Mouse (Mus musculus): ENCODE data around the gene Plau. TPM values are rescaled to one million over a fixed set of nuclear protein-coding genes. Genes with fewer than 3 reads are reported as not detected.

Gene Plau
- polyA plus RNA-seq, 1 experiment: 0.73 TPM

DNA sequence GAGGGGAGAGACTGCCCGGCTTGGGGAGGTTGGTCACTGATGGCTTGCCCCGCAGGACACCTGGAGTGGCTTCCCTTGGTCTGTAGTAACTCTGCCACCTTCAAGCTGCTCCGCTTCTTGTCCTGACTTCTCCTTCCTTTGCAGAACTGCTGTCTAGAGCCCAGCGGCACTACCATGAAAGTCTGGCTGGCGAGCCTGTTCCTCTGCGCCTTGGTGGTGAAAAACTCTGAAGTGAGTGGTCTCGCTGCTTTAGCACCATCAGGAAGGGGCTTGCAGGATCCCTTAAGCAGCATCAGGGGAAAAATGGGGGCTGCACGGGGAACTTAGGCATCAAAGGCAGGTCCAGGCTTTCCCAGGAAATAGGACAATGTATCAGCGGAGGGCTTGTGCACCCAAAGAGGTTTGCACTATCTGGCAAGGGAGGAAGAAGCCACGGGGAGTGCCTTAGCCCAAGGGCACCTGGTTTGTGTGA, 481 bp downstream of the Plau start:
- Histone ChIP-seq H3K27ac (ENCODE audit: control insufficient read depth, insufficient read depth, low read depth, low read length) (no peak overlapping the region), H3K4me1 (ENCODE audit: control insufficient read depth, insufficient read depth, low read length) (peaks cover 5% of the 10 kb centered on the region), H3K4me3 (ENCODE audit: control insufficient read depth, low read depth, low read length) (peak overlapping the region; percentile 74), H3K36me3 (ENCODE audit: control insufficient read depth, insufficient read depth, low read length) (no peaks in the 10 kb centered on the region), H3K27me3 (ENCODE audit: control insufficient read depth, insufficient read depth, low read length) (no peaks in the 10 kb centered on the region)
- no peak for TF ChIP-seq CTCF (IDR thresholded peaks at IDR 0.05; ENCODE audit: control insufficient read depth, insufficient read depth, insufficient replicate concordance, low read depth, low read length)
- no peak for TF ChIP-seq POLR2A (IDR thresholded peaks at IDR 0.05; ENCODE audit: control insufficient read depth, low read depth, low read length)

DNA sequence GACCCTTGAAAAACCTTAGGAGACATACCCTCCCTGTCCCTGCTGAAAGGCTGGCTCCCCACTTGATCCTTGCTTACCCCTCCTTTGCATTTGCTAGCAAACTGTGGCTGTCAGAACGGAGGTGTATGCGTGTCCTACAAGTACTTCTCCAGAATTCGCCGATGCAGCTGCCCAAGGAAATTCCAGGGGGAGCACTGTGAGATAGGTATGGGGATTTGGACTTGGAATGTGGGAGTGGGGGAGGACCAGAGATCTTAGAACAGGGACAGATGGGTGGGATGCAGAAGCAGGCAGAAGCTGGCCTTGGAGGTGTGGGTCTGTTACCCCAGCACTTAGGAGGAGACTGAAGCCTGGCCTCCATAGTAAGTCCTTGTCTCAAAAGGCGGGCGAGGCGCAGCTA, 1.2 kb downstream of the Plau start:
- no peak overlapping the region for H3K27ac ChIP-seq (ENCODE audit: control insufficient read depth, insufficient read depth, low read depth, low read length)
- H3K27me3 ChIP-seq (ENCODE audit: control insufficient read depth, insufficient read depth, low read length): no peaks in the 10 kb centered on the region
- H3K36me3 ChIP-seq (ENCODE audit: control insufficient read depth, insufficient read depth, low read length): no peaks in the 10 kb centered on the region
- TF ChIP-seq CTCF (IDR thresholded peaks at IDR 0.05; ENCODE audit: control insufficient read depth, insufficient read depth, insufficient replicate concordance, low read depth, low read length) (no peak), POLR2A (IDR thresholded peaks at IDR 0.05; ENCODE audit: control insufficient read depth, low read depth, low read length) (no peak)
- H3K4me1 ChIP-seq (ENCODE audit: control insufficient read depth, insufficient read depth, low read length): peaks cover 5% of the 10 kb centered on the region
- no peak overlapping the region for H3K4me3 ChIP-seq (ENCODE audit: control insufficient read depth, low read depth, low read length)

DNA sequence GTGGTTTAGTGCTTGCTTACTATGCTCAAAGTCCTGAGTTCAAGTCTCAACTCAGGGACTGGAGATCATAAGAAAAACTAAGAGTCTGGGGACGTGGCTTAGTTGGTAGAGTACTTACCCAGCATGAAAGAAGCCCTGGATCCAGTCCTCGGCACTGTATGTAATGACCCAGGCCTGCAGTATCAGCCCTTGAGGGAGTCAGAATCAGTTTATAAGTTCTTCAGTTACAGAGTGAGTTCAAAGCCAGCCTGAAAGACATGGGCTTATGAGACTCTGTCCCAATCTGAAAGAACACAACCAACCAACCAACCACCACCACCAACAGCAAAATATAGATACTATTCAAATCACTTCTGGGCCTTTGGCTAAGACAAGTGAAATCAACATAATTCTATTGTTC, 5.1 kb downstream of the Plau start:
- Histone ChIP-seq H3K4me3 (ENCODE audit: control insufficient read depth, low read depth, low read length) (no peak overlapping the region), H3K4me1 (ENCODE audit: control insufficient read depth, insufficient read depth, low read length) (peaks cover 7% of the 10 kb centered on the region), H3K27me3 (ENCODE audit: control insufficient read depth, insufficient read depth, low read length) (no peaks in the 10 kb centered on the region), H3K27ac (ENCODE audit: control insufficient read depth, insufficient read depth, low read depth, low read length) (no peak overlapping the region), H3K36me3 (ENCODE audit: control insufficient read depth, insufficient read depth, low read length) (no peaks in the 10 kb centered on the region)
- TF ChIP-seq POLR2A (IDR thresholded peaks at IDR 0.05; ENCODE audit: control insufficient read depth, low read depth, low read length) (no peak), CTCF (IDR thresholded peaks at IDR 0.05; ENCODE audit: control insufficient read depth, insufficient read depth, insufficient replicate concordance, low read depth, low read length) (no peak)

DNA sequence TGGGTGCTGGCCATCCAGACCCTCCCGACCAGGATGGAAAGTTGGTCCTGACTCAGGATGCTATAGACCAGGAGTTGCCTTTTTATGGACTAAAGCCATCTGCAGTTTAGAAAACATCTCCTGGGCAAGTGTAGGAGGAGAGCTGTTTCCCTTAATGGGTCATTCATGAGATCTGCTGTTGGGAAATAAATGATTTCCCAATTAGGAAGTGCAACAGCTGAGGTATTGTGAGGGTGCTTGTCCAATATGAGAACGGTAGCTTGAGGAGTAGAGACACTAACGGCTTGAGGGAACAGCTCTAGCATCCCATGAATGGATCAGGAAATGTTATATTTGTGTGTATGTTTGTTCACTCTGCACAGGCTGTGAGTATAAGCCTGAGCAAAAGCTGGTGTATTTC, 6.2 kb downstream of the Plau start:
- Histone ChIP-seq H3K4me1 (ENCODE audit: control insufficient read depth, insufficient read depth, low read length) (peaks cover 2% of the 10 kb centered on the region; the same call in 1 of the 2 replicates), H3K4me3 (ENCODE audit: control insufficient read depth, low read depth, low read length) (no peak overlapping the region), H3K27ac (ENCODE audit: control insufficient read depth, insufficient read depth, low read depth, low read length) (no peak overlapping the region), H3K36me3 (ENCODE audit: control insufficient read depth, insufficient read depth, low read length) (no peaks in the 10 kb centered on the region), H3K27me3 (ENCODE audit: control insufficient read depth, insufficient read depth, low read length) (no peaks in the 10 kb centered on the region)
- TF ChIP-seq POLR2A (IDR thresholded peaks at IDR 0.05; ENCODE audit: control insufficient read depth, low read depth, low read length): no peak
- no peak for TF ChIP-seq CTCF (IDR thresholded peaks at IDR 0.05; ENCODE audit: control insufficient read depth, insufficient read depth, insufficient replicate concordance, low read depth, low read length)

DNA sequence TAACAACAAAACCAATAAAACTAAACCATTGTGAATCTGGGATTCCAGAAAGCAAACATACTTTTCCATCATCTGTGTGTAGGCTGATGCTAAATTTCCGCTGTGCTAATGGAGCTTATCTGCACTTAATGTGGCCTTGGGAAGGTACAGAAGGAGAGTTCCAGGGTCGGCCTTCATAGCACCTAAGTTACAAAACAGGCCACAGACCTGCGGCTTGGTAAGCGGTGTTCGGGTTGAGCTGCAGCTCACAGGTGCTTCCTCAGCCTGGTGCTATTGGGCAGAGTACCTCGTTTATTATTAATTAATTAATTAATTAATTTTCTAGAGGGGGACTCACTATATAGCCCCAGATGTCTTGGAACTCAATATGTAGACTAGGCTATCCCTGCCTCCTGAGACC, 7.7 kb downstream of the Plau start:
- TF ChIP-seq CTCF (IDR thresholded peaks at IDR 0.05; ENCODE audit: control insufficient read depth, insufficient read depth, insufficient replicate concordance, low read depth, low read length) (no peak), POLR2A (IDR thresholded peaks at IDR 0.05; ENCODE audit: control insufficient read depth, low read depth, low read length) (no peak)

DNA sequence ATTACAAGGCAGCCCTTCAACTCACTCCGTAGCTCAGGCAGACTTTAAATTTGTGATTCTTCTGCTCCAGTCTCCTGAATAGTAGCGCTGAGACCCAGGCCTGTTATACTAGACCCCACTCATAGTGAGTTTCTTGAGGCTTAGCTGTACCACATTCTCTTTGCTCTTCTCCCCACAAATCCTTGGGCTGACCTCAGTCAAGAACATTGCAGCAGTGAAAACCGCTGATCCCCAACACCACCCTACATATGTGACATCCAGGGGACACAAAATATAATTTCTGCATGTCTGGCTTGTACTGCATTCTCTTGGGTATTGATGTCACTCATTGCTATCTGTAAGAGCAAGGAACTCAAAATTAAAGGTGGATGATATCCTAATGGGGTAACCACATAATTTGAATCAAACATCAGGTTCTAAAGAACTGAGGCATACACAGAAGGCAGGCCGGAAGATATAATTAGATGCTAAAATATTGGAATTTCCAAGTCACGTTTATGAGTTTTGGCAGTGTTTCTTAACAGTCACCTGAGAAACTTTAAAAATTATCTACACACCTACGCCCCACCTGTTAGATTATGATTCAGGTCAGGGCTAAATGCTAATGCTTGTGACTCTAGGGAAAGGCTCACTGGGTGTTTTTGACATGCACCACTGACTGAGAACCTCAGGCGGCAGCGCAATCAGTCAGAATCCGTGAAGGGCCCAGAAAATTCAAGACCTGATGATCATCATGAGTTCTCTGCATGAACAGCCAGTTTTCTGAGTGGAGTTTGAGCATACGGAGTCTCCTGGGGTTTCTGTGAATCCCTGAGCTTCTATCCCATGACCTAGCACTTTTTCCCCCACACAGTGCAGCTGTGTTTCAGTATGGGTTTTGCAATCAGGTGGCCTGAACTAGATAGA, 8.5 kb downstream of the Plau start:
- H3K27me3 ChIP-seq (ENCODE audit: control insufficient read depth, insufficient read depth, low read length): no peaks in the 10 kb centered on the region
- no peak for TF ChIP-seq CTCF (IDR thresholded peaks at IDR 0.05; ENCODE audit: control insufficient read depth, insufficient read depth, insufficient replicate concordance, low read depth, low read length)
- no peak for TF ChIP-seq POLR2A (IDR thresholded peaks at IDR 0.05; ENCODE audit: control insufficient read depth, low read depth, low read length)
- H3K36me3 ChIP-seq (ENCODE audit: control insufficient read depth, insufficient read depth, low read length): no peaks in the 10 kb centered on the region
- no peak overlapping the region for H3K4me3 ChIP-seq (ENCODE audit: control insufficient read depth, low read depth, low read length)
- H3K4me1 ChIP-seq (ENCODE audit: control insufficient read depth, insufficient read depth, low read length): peaks cover 2% of the 10 kb centered on the region; the same call in 1 of the 2 replicates
- H3K27ac ChIP-seq (ENCODE audit: control insufficient read depth, insufficient read depth, low read depth, low read length): no peak overlapping the region

More for the DNA sequence above, 7.7 kb downstream of the Plau start:
- H3K27me3 ChIP-seq (ENCODE audit: control insufficient read depth, insufficient read depth, low read length): no peaks in the 10 kb centered on the region
- H3K4me3 ChIP-seq (ENCODE audit: control insufficient read depth, low read depth, low read length): no peak overlapping the region
- H3K27ac ChIP-seq (ENCODE audit: control insufficient read depth, insufficient read depth, low read depth, low read length): no peak overlapping the region
- no peaks in the 10 kb centered on the region for H3K36me3 ChIP-seq (ENCODE audit: control insufficient read depth, insufficient read depth, low read length)
- H3K4me1 ChIP-seq (ENCODE audit: control insufficient read depth, insufficient read depth, low read length): peaks cover 2% of the 10 kb centered on the region; the same call in 1 of the 2 replicates

DNA sequence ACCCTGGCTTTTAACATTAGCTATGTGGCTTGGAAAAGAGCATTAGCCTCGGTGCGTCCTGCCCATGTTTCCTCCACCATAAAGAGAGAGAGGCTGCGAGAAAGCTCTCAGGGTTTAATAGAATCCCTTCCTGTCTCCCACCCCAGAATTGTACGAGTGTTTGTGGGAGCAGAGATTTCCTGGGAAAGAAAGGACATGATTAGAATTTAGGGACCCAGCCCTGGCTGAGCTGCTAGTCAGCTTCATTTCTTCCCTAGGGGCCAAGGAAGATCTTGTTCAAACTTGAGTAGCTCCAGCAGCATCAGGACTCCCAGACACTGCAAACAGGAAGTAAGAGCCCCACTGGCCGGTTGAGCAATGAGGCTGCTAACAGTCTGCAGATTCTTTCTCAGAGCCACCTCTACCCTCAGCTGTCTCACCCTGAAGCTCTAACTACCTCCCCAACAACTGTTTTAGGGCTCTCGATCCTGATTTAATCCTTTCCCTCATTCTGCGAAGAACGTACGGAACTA, 9.2 kb downstream of the Plau start:
- H3K36me3 ChIP-seq (ENCODE audit: control insufficient read depth, insufficient read depth, low read length): no peaks in the 10 kb centered on the region
- TF ChIP-seq CTCF (IDR thresholded peaks at IDR 0.05; ENCODE audit: control insufficient read depth, insufficient read depth, insufficient replicate concordance, low read depth, low read length): no peak
- TF ChIP-seq POLR2A (IDR thresholded peaks at IDR 0.05; ENCODE audit: control insufficient read depth, low read depth, low read length): no peak
- no peak overlapping the region for H3K27ac ChIP-seq (ENCODE audit: control insufficient read depth, insufficient read depth, low read depth, low read length)
- H3K4me1 ChIP-seq (ENCODE audit: control insufficient read depth, insufficient read depth, low read length): peaks cover 2% of the 10 kb centered on the region; the same call in 1 of the 2 replicates
- no peaks in the 10 kb centered on the region for H3K27me3 ChIP-seq (ENCODE audit: control insufficient read depth, insufficient read depth, low read length)
- peak overlapping the region; percentile 6; the same call in 1 of the 2 replicates for H3K4me3 ChIP-seq (ENCODE audit: control insufficient read depth, low read depth, low read length)

Data from testis, adult 2 months (tissue).